Mouse (Mus musculus) kidney, embryonic 14.5 days (tissue): ENCODE results near the gene Spryd3. TPM values are rescaled to one million over a fixed set of nuclear protein-coding genes. Genes with fewer than 3 reads are reported as not detected.

Source experiments
- ATAC-seq: fragments of 200-750 bp; cut with Nextera tagmentation; 2 replicates; pipeline ENCODE4 v1.8.0; 2017; ENCODE audit warnings: moderate number of reproducible peaks, mild to moderate bottlenecking, moderate TSS enrichment, moderate library complexity; ENCODE audit not compliant: low FRiP score, low TSS enrichment
- H3K27ac ChIP-seq: fragments of 300-500 bp; sonication (generic); 2 replicates; pipeline ENCODE4 v1.5.1; 2014; ENCODE audit warnings: low read depth, mild to moderate bottlenecking, low read length, moderate library complexity, mixed read lengths
- H3K27me3 ChIP-seq: fragments of 300-500 bp; sonication (generic); 2 replicates; pipeline ENCODE4 v1.6.1; 2014; ENCODE audit warnings: mild to moderate bottlenecking, low read length; ENCODE audit not compliant: control insufficient read depth, insufficient read depth
- H3K36me3 ChIP-seq: fragments of 300-500 bp; sonication (generic); 2 replicates; pipeline ENCODE4 v1.6.1; 2014; ENCODE audit warnings: low read length, mixed read lengths; ENCODE audit not compliant: control insufficient read depth, insufficient read depth
- H3K4me1 ChIP-seq: fragments of 300-500 bp; sonication (generic); 2 replicates; pipeline ENCODE4 v1.6.1; 2014; ENCODE audit warnings: low read length, mixed read lengths; ENCODE audit not compliant: control insufficient read depth, insufficient read depth
- H3K4me2 ChIP-seq: fragments of 300-500 bp; sonication (generic); replicated peaks from 2 replicates; pipeline ENCODE4 v1.6.1; 2014; ENCODE audit warnings: low read depth, mild to moderate bottlenecking, low read length
- H3K4me3 ChIP-seq: fragments of 300-500 bp; sonication (generic); 2 replicates; pipeline ENCODE4 v1.5.1; 2014; ENCODE audit warnings: mild to moderate bottlenecking, low read length
- H3K9ac ChIP-seq: fragments of 300-500 bp; sonication (generic); 2 replicates; pipeline ENCODE4 v1.6.1; 2014; ENCODE audit warnings: low read depth, mild to moderate bottlenecking, low read length, moderate library complexity
- H3K9me3 ChIP-seq: fragments of 300-500 bp; sonication (generic); 2 replicates; pipeline ENCODE4 v1.6.1; 2016; ENCODE audit warnings: low read length; ENCODE audit not compliant: control insufficient read depth
- WGBS: fragments of 180-500 bp; shearing (Covaris S2); extraction: QIAGEN DNeasy Blood & Tissue Kit; methylation state at CpG from one replicate; pipeline ENCODE4 v1.1.7; 2014; 5-methylcytosine and 5-hydroxymethylcytosine counted together
- polyA plus RNA-seq: library from polyadenylated mRNA; unstranded; fragments of >200 nt; fragmentation: Nextera tagmentation; extraction: Ambion mirVana; gene quantifications from 2 replicates; pipeline ENCODE4 v1.2.1, GENCODE M21; 2014

Spryd3 gene
- polyA plus RNA-seq: 9.0 and 11.1 TPM in 2 replicates

DNA sequence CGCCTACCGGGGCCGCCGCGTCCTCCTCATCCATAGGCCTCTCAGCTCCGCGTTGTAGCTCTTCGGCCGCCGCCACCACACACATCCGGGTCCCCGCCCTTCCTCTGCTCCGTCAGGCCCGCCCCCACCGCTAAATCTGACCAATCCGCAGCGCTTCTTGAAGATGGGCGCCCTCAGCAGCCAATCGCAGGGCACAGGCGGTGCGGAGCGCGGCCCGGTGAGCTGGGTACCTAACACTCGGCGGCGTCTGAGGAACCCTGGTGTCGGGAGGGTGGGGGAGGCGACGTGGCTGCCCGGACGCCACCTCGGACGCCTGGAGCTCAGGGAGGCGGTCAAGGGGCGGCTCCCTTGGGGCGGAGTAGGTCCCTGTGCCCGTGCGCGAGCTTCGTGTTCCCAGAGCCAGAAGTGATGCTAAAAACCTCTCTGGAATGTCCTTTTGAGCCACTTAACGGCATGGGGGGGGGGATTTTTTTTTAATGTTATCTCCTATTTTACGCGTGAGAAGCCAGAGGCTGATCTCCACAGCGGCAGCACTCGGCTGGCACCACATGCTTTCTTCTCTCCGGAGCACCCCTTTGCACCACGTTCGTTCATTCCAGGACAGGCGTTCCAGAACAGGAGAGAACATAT lies at the start of gene Spryd3:
Gene Spryd3 (minus strand): TSS at position 106 of the 630 bp plus-strand sequence.
- Histone ChIP-seq H3K27ac (peak within 1 kb of the TSS; percentile 53; the same call in 1 of the 2 replicates), H3K4me2 (peak within 1 kb of the TSS; percentile 74), H3K4me1 (peaks cover 7% of the 10 kb centered on the region; the same call in 1 of the 2 replicates), H3K4me3 (peak within 1 kb of the TSS; percentile 83), H3K9ac (peak within 1 kb of the TSS; percentile 83), H3K36me3 (peaks cover 12% of the 10 kb centered on the region; the same call in 1 of the 2 replicates), H3K9me3 (no peaks in the 10 kb centered on the region), H3K27me3 (no peaks in the 10 kb centered on the region)
- WGBS: under 1% methylated on average over 50 of the region's 50 CpGs
- peak; percentile 99 for ATAC-seq

DNA sequence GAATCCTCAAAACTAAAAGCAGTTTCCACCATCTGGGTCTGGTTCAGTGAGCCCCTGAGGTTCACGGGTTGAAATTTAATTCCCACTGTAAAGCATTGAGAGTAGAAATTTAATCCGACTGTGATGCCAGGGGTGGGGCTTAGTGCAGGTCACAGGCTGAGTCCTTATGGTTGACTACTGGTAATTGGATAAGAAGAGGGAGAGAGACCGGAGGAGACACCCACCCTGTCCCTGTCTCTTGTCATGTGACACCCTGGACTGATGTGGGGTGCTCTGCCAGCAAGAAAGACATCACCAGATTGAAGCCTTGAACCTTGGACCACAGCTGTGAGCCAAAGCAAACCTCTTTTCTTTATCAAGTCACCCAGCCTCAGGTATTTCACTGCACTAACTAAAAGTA lies 47.0 kb upstream of the Spryd3 start:
- H3K27ac ChIP-seq: no peak overlapping the region
- 52% methylated on average over 3 of the region's 3 CpGs for WGBS
- H3K9ac ChIP-seq: no peak overlapping the region
- H3K4me3 ChIP-seq: no peak overlapping the region
- no peak overlapping the region for H3K4me2 ChIP-seq
- no peaks in the 10 kb centered on the region for H3K27me3 ChIP-seq
- ATAC-seq: 0 out of 2 replicates have a peak, but pooled peaks have one; percentile 40
- H3K4me1 ChIP-seq: peaks cover under 1% of the 10 kb centered on the region; the same call in 1 of the 2 replicates
- H3K9me3 ChIP-seq: no peaks in the 10 kb centered on the region
- peaks cover 23% of the 10 kb centered on the region; the same call in 1 of the 2 replicates for H3K36me3 ChIP-seq

DNA sequence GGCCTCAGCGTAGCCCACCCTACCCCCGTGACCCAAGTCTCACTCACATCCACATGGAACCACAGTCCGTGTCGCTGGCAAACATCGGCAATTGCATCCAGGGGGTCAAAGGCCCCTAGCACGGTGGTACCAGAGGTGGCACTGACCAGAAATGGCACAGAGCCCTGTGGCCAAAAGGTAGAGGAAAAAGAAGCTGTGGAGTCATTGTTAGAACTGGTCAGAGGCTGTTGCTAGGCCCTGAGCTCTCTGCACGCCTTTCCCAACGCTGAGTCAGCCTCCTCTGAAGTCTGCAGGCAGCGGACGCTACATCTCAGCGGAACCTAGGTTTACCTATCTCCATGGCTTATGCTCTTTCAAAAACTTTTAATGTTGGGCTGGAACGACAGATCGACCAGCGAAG lies 43.9 kb upstream of the Spryd3 start:
- H3K27ac ChIP-seq: no peak overlapping the region
- H3K4me2 ChIP-seq: no peak overlapping the region
- H3K27me3 ChIP-seq: no peaks in the 10 kb centered on the region
- no peaks in the 10 kb centered on the region for H3K9me3 ChIP-seq
- 88% methylated on average over 14 of the region's 14 CpGs for WGBS
- H3K9ac ChIP-seq: no peak overlapping the region
- H3K4me3 ChIP-seq: no peak overlapping the region
- H3K36me3 ChIP-seq: peaks cover 32% of the 10 kb centered on the region; the same call in 1 of the 2 replicates
- no peaks in the 10 kb centered on the region for H3K4me1 ChIP-seq
- ATAC-seq: no peak

DNA sequence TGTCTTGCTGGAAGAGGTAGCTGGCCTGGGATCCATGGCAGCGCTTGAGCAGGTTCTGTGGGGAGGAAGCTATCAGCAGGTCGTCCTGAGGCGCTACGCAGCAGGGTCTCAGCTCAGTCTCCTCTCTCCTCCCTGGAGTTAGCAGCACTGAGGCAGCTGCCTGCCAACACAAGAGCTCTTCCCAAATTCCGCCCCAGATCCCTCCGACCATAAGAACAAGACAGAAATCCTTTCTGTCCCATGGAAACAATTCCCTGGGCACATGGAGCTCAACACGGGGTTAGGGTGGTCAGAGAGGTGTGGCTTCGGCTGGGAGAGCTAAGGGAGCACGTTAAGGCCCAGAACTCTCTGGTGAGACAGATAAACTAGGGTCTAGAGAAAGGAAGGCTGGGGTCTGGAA lies 43.1 kb upstream of the Spryd3 start:
- no peaks in the 10 kb centered on the region for H3K4me1 ChIP-seq
- no peak overlapping the region for H3K27ac ChIP-seq
- no peak for ATAC-seq
- H3K9me3 ChIP-seq: no peaks in the 10 kb centered on the region
- H3K9ac ChIP-seq: no peak overlapping the region
- H3K4me2 ChIP-seq: no peak overlapping the region
- no peaks in the 10 kb centered on the region for H3K27me3 ChIP-seq
- no peak overlapping the region for H3K4me3 ChIP-seq
- peaks cover 32% of the 10 kb centered on the region; the same call in 1 of the 2 replicates for H3K36me3 ChIP-seq
- 81% methylated on average over 9 of the region's 9 CpGs for WGBS

DNA sequence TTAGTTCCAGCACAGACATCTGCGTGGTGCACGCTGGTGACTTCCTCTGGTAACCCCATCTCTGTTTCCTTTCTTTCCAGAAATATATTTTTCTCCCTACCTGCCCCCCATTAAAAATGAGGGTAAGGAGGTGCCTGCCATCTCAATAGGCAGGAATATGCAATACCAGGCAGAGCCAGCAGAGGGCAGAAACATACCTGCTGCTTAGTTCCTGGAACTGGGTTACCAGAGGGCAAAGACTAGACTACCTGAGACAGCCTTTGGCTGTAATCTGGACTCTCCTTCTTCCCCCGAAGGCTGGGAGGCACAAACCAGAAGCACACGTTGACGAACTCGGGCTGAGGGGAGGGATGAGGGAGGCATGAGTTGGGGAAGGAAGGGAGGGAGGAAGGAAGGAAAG lies 42.2 kb upstream of the Spryd3 start:
- Histone ChIP-seq H3K4me1 (no peaks in the 10 kb centered on the region), H3K4me3 (no peak overlapping the region), H3K27me3 (no peaks in the 10 kb centered on the region), H3K9ac (no peak overlapping the region), H3K36me3 (peaks cover 32% of the 10 kb centered on the region; the same call in 1 of the 2 replicates), H3K4me2 (no peak overlapping the region), H3K27ac (no peak overlapping the region), H3K9me3 (no peaks in the 10 kb centered on the region)
- WGBS: 18% methylated on average over 6 of the region's 6 CpGs
- peak; percentile 57 for ATAC-seq

DNA sequence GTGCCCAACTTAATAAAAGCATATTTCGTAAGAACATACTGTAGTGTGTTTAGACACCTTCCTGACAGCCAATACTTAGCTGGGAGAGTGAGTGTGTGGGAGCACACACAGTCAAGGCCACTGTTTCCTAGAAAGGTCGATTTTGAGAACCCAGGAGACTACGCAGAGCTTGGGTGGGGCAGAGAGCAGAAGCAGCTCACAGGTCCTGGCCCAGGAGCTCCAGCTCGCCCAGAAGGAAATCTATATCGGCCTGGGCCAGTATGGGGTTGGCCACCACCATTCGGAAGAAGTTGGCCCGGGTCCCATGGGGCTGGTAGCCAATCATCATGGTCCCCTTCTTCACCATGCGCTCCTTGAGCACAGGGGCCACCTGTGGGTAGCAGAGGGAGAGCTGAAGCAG lies 41.4 kb upstream of the Spryd3 start:
- H3K9me3 ChIP-seq: no peaks in the 10 kb centered on the region
- no peaks in the 10 kb centered on the region for H3K4me1 ChIP-seq
- H3K4me2 ChIP-seq: no peak overlapping the region
- no peak overlapping the region for H3K4me3 ChIP-seq
- WGBS: 85% methylated on average over 8 of the region's 8 CpGs
- H3K9ac ChIP-seq: no peak overlapping the region
- ATAC-seq: no peak
- H3K36me3 ChIP-seq: peaks cover 32% of the 10 kb centered on the region; the same call in 1 of the 2 replicates
- H3K27me3 ChIP-seq: no peaks in the 10 kb centered on the region
- no peak overlapping the region for H3K27ac ChIP-seq

DNA sequence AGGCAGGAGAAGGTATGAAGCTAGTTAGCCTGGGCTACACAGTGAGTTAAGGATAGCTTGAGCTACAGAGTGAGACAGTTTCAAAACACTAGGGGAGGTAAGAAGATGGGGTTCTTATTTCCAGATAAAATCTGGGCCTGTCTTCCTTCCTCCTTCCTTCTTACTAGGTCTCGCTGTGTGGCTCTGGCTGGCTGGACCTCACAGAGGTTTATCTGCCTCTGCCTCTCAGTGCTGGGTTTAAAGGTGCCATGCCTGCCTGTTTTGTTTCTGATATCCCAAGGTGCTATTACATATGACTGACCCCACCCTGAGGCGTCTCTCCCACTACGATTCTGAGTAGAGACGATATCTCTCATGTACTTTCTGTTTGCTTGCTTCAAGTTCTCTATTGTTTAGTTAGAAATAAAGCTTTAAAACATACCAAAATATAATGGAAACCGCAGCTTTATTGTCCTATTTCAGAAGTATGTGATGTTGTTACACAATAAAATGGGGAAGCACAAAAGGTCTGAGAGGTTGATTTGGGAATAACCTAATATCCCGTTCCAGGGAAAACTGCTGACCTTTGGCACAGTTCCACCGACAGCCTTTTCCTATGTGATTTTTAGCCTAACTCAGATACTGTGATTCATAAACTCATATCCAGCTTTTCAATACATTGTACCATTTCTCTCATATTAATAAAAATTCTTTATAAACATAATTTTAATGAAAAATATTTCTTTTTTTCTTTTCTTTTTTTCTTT lies 40.7 kb upstream of the Spryd3 start:
- WGBS: 82% methylated on average over 7 of the region's 7 CpGs
- no peak overlapping the region for H3K9ac ChIP-seq
- H3K9me3 ChIP-seq: no peaks in the 10 kb centered on the region
- H3K4me1 ChIP-seq: no peaks in the 10 kb centered on the region
- no peaks in the 10 kb centered on the region for H3K27me3 ChIP-seq
- no peak for ATAC-seq
- no peak overlapping the region for H3K4me3 ChIP-seq
- peaks cover 32% of the 10 kb centered on the region; the same call in 1 of the 2 replicates for H3K36me3 ChIP-seq
- H3K4me2 ChIP-seq: no peak overlapping the region
- no peak overlapping the region for H3K27ac ChIP-seq

DNA sequence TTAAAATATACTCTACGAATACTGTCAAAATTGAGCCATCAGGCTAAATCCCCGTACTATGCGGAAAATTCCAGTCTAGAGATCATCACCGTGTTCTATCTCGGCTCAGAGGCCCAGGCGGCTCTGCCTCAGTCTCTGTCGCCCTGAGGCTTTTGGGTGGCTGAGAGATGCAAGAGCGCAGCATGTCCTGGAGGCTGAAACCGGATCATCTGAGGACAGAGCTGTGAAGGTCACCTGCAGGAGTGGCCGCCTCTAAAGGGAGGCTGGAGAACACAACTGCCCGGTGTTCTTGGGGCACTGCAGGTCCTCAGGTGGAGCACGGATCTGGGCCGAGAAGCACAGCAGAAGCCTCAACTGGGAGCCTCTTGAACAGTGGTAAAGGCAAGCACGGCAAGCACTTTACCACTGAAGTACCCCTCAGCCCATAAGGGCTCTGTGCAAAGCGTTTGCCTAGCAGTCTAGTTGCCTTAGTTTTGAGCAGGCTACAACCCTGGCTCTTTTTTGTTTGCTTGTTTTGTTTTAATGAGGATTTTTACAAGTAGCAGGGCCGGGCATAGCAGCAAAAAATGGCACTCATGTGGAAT lies 39.8 kb upstream of the Spryd3 start:
- H3K4me3 ChIP-seq: no peak overlapping the region
- H3K27ac ChIP-seq: no peak overlapping the region
- 87% methylated on average over 16 of the region's 16 CpGs for WGBS
- ATAC-seq: no peak
- H3K36me3 ChIP-seq: peaks cover 32% of the 10 kb centered on the region; the same call in 1 of the 2 replicates
- H3K4me2 ChIP-seq: no peak overlapping the region
- no peaks in the 10 kb centered on the region for H3K27me3 ChIP-seq
- no peaks in the 10 kb centered on the region for H3K9me3 ChIP-seq
- no peak overlapping the region for H3K9ac ChIP-seq
- H3K4me1 ChIP-seq: no peaks in the 10 kb centered on the region
